Mouse (Mus musculus) heart, postnatal 0 days (tissue): ENCODE results near the gene Lgi2.

Experiments used
- CTCF ChIP-seq: IDR thresholded peaks from 2 replicates; pipeline ENCODE4 v1.5.1; 2016; ENCODE audit warnings: antibody characterized with exemption, control low read depth, low read depth
- EP300 ChIP-seq: IDR thresholded peaks from 2 replicates; pipeline ENCODE4 v1.6.1; 2016; ENCODE audit warnings: antibody characterized with exemption, low read depth

DNA sequence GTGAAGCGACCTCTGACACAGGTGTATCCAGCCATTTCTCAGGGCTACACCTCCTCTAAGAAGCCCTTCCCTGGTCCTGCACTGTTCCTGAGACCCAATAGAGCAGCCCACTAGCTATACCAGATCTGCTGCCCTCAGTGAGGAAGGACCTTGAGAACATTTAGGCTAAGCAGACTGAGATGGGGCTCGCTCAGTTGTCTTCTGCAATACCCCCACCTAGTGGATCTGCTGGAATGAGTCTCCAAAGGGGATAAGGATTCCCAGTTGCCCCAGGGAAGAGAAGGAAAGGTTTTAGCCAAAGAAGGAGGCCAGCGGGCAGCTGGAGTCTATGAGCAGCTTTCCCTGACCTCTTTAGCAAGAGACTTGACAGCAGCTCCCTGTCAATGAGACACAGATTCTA is 42.1 kb downstream of the Lgi2 start:
- TF ChIP-seq CTCF (peak; percentile 81), EP300 (no peak)
